Mouse (Mus musculus) heart, adult 2 months (tissue): Measurements from ENCODE around the gene Gtf2h4. TPM values are rescaled to one million over a fixed set of nuclear protein-coding genes. Genes with fewer than 3 reads are reported as not detected.

Source experiments
- DNase-seq, 2 experiments: peaks; one replicate each; pipeline ENCODE4 v3.0.0; 2021
- H3K27ac ChIP-seq: fragments of 200-600 bp; 2 replicates; pipeline ENCODE4 v1.8.1; 2022
- H3K27me3 ChIP-seq: fragments of 200-500 bp; 2 replicates; pipeline ENCODE4 v1.6.1; 2012; ENCODE audit warnings: mild to moderate bottlenecking, low read length, inconsistent platforms, mixed read lengths; ENCODE audit not compliant: control insufficient read depth, insufficient read depth
- H3K36me3 ChIP-seq: fragments of 200-500 bp; 2 replicates; pipeline ENCODE4 v1.6.1; 2012; ENCODE audit warnings: low read length, inconsistent platforms; ENCODE audit not compliant: control insufficient read depth, insufficient read depth
- H3K4me1 ChIP-seq: fragments of 200-500 bp; 2 replicates; pipeline ENCODE4 v1.6.1; 2011; ENCODE audit warnings: low read length; ENCODE audit not compliant: control insufficient read depth, insufficient read depth
- H3K4me3 ChIP-seq: fragments of 200-600 bp; 2 replicates; pipeline ENCODE4 v1.8.1; 2022
- H3K79me2 ChIP-seq: fragments of 200-500 bp; replicated peaks from 2 replicates; pipeline ENCODE4 v1.6.1; 2012; ENCODE audit warnings: mild to moderate bottlenecking, inconsistent platforms, low read length, moderate library complexity, mixed read lengths; ENCODE audit not compliant: control insufficient read depth, insufficient read depth
- H3K9ac ChIP-seq: fragments of 200-500 bp; 2 replicates; pipeline ENCODE4 v1.6.1; 2012; ENCODE audit warnings: low read depth, mild to moderate bottlenecking, control low read depth, inconsistent platforms, low read length, mixed read lengths
- CTCF ChIP-seq: fragments of 200-600 bp; IDR thresholded peaks from 2 replicates; pipeline ENCODE4 v1.8.1; 2022; ENCODE audit warnings: antibody characterized with exemption, mild to moderate bottlenecking, moderate library complexity
- EP300 ChIP-seq: fragments of 200-500 bp; IDR thresholded peaks from 2 replicates; pipeline ENCODE4 v1.6.1; 2011; ENCODE audit warnings: low read depth, low read length, control low read depth; ENCODE audit not compliant: insufficient read depth
- POLR2A ChIP-seq: fragments of 200-500 bp; IDR thresholded peaks from 2 replicates; pipeline ENCODE4 v1.6.1; 2011; ENCODE audit warnings: mild to moderate bottlenecking, low read depth, low read length, control low read depth; ENCODE audit not compliant: insufficient read depth
- WGBS: fragments of 180-500 bp; shearing (Covaris S2); methylation state at CpG from one replicate; pipeline ENCODE4 v1.1.7; 2018; 5-methylcytosine and 5-hydroxymethylcytosine counted together
- intact Hi-C: fragments of 180-260 bp; cut with DNase I; formaldehyde crosslinking; loops from one replicate; pipeline ENCODE4 v1.15.1; 2025
- polyA plus RNA-seq: library from polyadenylated mRNA; depleted of rRNA; stranded (reverse); fragments of >200 nt; gene quantifications from 2 replicates; pipeline ENCODE4 v1.2.3, GENCODE M21; 2012
- total RNA-seq, 2 experiments: library from RNA; stranded (reverse); gene quantifications; 2 replicates each; pipeline ENCODE4 v1.2.3; 2021

The Gtf2h4 gene
- total and polyA plus RNA-seq, 3 experiments: 15.0 to 21.0 (median 20.6) TPM

DNA sequence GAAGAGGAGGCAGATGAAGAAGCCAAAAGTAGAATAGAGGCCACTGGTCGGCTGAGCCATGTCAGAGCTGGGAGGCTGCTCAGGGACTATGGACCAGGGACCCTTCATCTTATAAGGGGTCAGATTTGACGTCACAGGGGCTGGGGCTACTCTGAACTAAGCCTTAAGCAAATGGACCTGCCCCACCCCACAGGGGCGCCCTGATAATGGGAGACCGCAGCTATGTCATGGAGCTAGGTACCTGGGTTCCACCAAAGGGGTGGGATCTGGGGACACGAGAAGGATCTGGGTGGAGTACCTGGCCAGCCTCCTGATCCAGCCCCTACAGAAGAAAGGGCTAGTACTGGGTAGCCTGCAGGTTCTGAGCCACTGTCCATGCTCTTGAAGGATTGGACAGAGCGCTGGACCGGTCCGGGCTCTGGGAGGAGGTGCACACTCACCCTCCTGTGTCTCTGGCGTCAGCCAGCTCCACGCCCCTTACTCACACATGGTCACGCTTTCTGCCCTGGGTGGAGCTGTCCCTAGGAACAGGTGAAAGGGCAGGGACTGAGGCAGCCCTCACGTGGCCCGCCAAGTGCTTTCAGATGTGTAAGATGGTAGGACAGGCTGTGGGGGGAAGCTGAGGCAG lies 29.8 kb downstream of the Gtf2h4 start, which contains the start of gene Mucl3:
Mucl3 (minus strand) TSS at position 87 of the 628 bp plus-strand sequence.
- no peak within 1 kb of the TSS for H3K4me3 ChIP-seq
- WGBS: 66% methylated on average over 13 of the region's 13 CpGs
- TF ChIP-seq CTCF (no peak), POLR2A (no peak), EP300 (no peak)

DNA sequence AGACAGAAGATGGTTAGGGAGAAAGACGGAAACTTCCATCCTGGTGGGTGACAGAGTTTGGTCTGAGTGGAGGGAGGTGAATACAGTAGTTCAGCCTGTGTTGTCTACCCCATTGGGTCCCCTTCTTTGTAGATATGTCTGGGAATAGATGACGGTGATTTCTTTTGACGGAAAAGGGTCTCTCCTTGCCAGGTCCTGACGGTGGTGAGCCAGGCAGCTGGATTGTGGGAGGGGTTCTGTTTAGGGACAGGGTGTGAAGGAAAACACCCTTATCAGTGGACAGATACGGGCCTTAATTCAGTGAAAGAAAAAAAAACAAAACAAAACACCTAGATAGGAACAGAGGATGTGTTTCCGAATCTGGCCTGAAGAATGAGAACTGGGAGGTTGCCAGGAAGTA lies 34.2 kb downstream of the Gtf2h4 start:
- Histone ChIP-seq H3K27ac (no peak overlapping the region), H3K4me1 (no peaks in the 10 kb centered on the region), H3K79me2 (no peaks in the 10 kb centered on the region), H3K27me3 (no peaks in the 10 kb centered on the region), H3K36me3 (no peaks in the 10 kb centered on the region), H3K4me3 (no peak overlapping the region), H3K9ac (no peak overlapping the region)
- no peak for DNase-seq
- no peak for TF ChIP-seq POLR2A
- TF ChIP-seq EP300: no peak
- TF ChIP-seq CTCF: no peak
- 25% methylated on average over 6 of the region's 6 CpGs for WGBS
- intact Hi-C loops: no loop called here

More for the DNA sequence above, 29.8 kb downstream of the Gtf2h4 start, which contains the start of gene Mucl3:
- no peak within 1 kb of the TSS for H3K9ac ChIP-seq
- H3K79me2 ChIP-seq: no peaks in the 10 kb centered on the region
- DNase-seq: no peak
- H3K4me1 ChIP-seq: no peaks in the 10 kb centered on the region
- H3K27ac ChIP-seq: no peak within 1 kb of the TSS
- no peaks in the 10 kb centered on the region for H3K27me3 ChIP-seq
- intact Hi-C loops: no loop called here
- H3K36me3 ChIP-seq: no peaks in the 10 kb centered on the region

DNA sequence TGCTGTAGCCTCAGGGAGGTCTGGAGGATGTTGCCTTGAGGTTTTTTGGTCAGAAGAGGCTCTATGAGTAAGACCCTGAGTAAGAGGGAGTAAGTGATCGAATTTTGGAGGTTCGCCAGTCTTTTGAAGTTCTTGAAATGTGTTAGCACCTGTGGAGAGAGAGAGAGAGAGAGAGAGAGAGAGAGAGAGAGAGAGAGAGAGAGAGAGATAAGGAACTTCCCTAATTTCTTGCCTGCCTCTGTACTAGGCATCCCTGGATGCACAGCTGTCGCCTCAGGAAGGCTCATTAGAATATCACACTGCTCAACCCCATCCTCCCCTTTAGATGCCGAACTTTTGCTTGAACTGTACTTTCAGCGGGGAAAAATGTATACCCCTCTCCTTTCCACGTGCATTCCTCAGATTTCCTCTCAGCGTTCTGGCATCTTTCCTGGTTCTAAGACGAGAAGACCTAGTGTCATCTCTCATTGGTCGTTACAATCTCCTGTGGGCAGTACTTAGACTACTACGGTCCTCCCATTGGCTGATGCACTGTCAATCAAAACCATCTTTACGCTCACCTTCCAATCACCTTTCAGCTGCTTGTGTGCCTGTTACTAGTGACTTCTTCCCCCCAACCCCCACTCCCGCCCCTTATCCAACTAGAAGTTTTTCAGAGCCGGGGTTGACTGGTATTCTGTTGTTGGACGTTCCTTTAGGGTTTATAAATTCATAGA lies 34.9 kb downstream of the Gtf2h4 start:
- no peaks in the 10 kb centered on the region for H3K36me3 ChIP-seq
- H3K79me2 ChIP-seq: no peaks in the 10 kb centered on the region
- peak; percentile 53 to 63 for DNase-seq
- TF ChIP-seq CTCF (no peak), EP300 (no peak), POLR2A (no peak)
- intact Hi-C loops: no loop called here
- no peaks in the 10 kb centered on the region for H3K27me3 ChIP-seq
- H3K4me3 ChIP-seq: no peak overlapping the region
- no peaks in the 10 kb centered on the region for H3K4me1 ChIP-seq
- H3K9ac ChIP-seq: no peak overlapping the region
- 17% methylated on average over 14 of the region's 14 CpGs for WGBS
- no peak overlapping the region for H3K27ac ChIP-seq

DNA sequence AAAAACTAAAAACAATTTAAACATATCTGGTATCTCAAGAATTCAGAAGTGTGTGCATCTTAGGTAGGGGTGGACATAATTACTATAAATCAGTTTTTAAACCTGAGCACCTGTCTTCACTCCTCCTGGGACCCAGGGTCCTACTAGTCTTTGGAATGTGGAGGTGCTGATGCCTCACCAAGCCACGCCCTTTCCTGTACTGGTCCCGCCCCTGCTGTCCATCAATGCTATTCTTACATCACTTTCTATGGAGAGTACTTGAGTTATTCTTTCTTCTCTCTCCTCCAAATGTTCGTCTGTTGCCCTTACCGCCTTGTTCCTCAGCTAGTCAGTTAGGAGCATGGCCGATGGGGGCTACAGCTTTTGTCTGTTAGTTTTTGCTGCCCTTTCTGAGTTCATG lies 37.2 kb downstream of the Gtf2h4 start:
- Histone ChIP-seq H3K27ac (no peak overlapping the region), H3K9ac (no peak overlapping the region), H3K4me1 (no peaks in the 10 kb centered on the region), H3K27me3 (no peaks in the 10 kb centered on the region), H3K4me3 (no peak overlapping the region), H3K79me2 (no peaks in the 10 kb centered on the region), H3K36me3 (no peaks in the 10 kb centered on the region)
- intact Hi-C loops: no loop called here
- 39% methylated on average over 5 of the region's 5 CpGs for WGBS
- TF ChIP-seq EP300: no peak
- TF ChIP-seq POLR2A: no peak
- no peak for TF ChIP-seq CTCF
- DNase-seq: no peak

DNA sequence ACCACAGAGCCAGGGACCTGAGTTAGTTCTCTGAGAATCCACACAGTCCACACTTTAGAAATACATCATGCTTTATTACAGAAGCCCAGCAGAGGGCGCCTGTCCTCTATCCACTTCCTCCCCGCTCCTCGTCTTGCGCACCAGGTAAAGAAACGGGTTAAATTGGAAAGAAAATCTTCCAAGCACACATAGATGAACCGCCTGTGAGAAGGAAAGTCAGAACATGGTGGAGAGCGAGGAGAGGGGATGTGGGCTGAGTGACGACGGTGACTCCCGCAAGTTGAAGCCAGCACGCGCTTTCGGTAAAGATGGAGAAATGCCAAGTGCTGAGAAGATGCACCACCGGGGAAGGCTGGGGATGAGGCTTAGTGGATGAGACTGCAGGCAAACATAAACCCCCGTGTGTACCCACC lies 37.8 kb downstream of the Gtf2h4 start:
- TF ChIP-seq CTCF: peak; percentile 89; the same call in 1 of the 2 replicates
- no peak for TF ChIP-seq EP300
- no peak for TF ChIP-seq POLR2A
- H3K36me3 ChIP-seq: no peaks in the 10 kb centered on the region
- H3K4me3 ChIP-seq: peak overlapping the region; percentile 51
- H3K4me1 ChIP-seq: no peaks in the 10 kb centered on the region
- H3K9ac ChIP-seq: no peak overlapping the region
- no peaks in the 10 kb centered on the region for H3K27me3 ChIP-seq
- peak; percentile 57 to 62 for DNase-seq
- intact Hi-C loops: loop anchor here (1.0 kb wide), 1 partner anchor 90 kb away; no protein-coding TSS in a partner anchor
- under 1% methylated on average over 15 of the region's 15 CpGs for WGBS
- H3K79me2 ChIP-seq: no peaks in the 10 kb centered on the region
- H3K27ac ChIP-seq: no peak overlapping the region

DNA sequence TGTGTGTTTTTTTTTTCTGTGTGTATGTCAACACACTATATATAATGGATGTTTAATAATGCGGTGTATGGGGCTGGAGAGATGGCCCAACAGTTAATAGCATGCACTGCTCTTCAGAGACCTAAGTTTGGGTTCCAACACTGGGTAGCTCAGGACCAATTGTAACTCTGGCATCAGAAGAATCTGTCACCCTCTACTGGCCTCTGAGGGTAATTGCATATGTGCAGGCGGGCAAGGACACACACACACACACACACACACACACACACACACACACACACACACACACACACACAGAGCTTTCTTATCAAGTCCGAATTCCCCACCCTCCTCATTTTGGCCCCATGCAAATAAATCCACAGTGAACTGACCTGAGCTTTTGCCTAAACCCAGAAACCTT lies 38.3 kb downstream of the Gtf2h4 start:
- no peak for TF ChIP-seq CTCF
- no peak for TF ChIP-seq POLR2A
- no peak for TF ChIP-seq EP300
- Histone ChIP-seq H3K27ac (no peak overlapping the region), H3K4me1 (no peaks in the 10 kb centered on the region), H3K79me2 (no peaks in the 10 kb centered on the region), H3K4me3 (no peak overlapping the region), H3K36me3 (no peaks in the 10 kb centered on the region), H3K9ac (no peak overlapping the region), H3K27me3 (no peaks in the 10 kb centered on the region)
- intact Hi-C loops: loop anchor here (1.0 kb wide), 1 partner anchor 90 kb away; no protein-coding TSS in a partner anchor
- 71% methylated on average over 3 of the region's 3 CpGs for WGBS
- no peak for DNase-seq
